Mouse (Mus musculus) liver, embryonic 14.5 days (tissue): ENCODE measurements around the gene Eef1akmt1.

Source experiments
- CTCF ChIP-seq: IDR thresholded peaks from 2 replicates; pipeline ENCODE4 v1.5.1; 2016; ENCODE audit warnings: antibody characterized with exemption, low read depth, control low read depth
- EP300 ChIP-seq: IDR thresholded peaks from 2 replicates; pipeline ENCODE4 v1.6.1; 2016; ENCODE audit warnings: antibody characterized with exemption, low read depth

GRCm38 (mm10) chr14:57517001-57517400, 54.4 kb downstream of the Eef1akmt1 start:
- TF ChIP-seq CTCF (no peak), EP300 (no peak)
